Mouse (Mus musculus) c-Kit-negative CD71-positive TER-119-positive erythroid progenitor cells, embryonic 14.5 days (primary cell): ENCODE data around the gene Vmn2r111.
"Not testable (repeated sequence)": the region's sequence is repeated elsewhere in the genome, so short reads cannot be mapped to it uniquely, and the experiment has no call there.

ENCODE experiments used
- DNase-seq: peaks from one replicate; pipeline ENCODE4 v3.0.0-alpha.2; 2013; ENCODE audit warnings: low read depth, low spot score

The Vmn2r111 gene

DNA sequence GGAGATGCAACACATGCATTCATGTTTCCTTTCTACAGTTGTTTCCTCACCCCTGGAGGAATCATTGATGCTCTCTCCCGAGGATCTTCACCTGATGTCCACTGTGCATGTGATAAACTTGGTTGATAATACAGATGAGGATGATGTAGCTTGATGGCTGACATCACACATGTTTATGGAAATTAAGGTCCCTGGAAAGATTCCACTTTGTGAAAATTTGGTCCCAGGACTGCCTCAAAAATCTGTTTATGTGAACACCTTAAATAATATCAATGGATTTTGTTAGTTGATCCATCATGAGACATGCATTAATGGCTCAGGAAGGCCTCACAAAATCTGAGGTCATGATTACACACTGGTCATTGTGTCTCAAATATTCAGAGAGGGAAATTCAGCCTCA is at the start of gene Vmn2r111:
Gene Vmn2r111 (minus strand): TSS at position 101 of the 400 bp plus-strand sequence.
- DNase-seq = not testable (repeated sequence)

GRCm38 (mm10) chr17:22600651-22601050 is 27.4 kb upstream of the Vmn2r111 start, which contains the start of gene Vmn2r112:
Vmn2r112 (plus strand) TSS chr17:22600951.
- not testable (repeated sequence) for DNase-seq

DNA sequence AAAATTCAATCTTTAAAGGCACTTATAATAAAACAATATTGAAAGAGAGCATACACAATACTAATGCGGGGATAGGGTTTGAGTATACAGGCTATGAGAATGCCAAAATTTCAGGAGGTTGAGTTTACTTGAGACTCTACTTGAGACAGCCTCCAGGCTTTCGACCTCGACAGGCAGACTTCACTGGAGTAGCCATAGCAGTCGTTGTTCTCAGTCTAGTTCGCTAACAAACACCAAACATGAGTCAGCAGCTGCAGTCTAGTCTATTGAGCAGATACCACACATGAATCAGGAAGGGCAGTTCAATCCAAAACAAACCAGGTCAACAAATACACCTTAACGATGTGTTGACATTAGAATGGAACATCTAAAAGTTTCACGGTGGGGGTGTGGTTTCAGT is 52.8 kb downstream of the Vmn2r111 start:
- DNase-seq = not testable (repeated sequence)

- DNase-seq = not testable (repeated sequence)
Observed at GRCm38 (mm10) chr17:22520037-22520436, 53.2 kb downstream of the Vmn2r111 start.

DNA sequence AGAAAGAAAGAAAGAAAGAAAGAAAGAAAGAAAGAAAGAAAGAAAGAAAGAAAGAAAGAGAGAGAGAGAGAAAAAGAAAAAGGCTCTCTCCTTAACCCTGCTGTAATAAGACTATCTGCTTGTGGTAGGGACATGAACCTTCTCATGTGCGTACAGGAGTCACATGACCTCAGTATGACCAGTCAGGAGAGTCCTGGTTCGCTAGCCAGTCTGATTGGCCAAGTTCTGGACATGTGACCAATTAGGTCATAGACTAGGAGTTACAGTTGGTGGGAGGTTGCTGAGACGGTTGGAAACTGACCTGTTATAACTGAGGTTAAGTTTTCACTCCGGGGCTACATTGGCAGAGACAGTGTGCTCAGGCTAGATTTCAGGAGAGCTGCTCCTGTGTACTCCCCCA is 76.2 kb downstream of the Vmn2r111 start:
- DNase-seq = no peak
